9 mouse cellular contexts compared by ENCODE assay signal in genomic region chr10:116199035-116199434, GRCm38 (mm10).
A peak's percentile ranks its signal among the peaks of the same experiment; 100 is the strongest.
DNase-seq lines count a peak whose midpoint lies in the region; ATAC-seq and TF ChIP-seq lines count a peak whose summit lies in the region.
"Had no signal": no experiment of that assay in that cellular context is flagged by ENCODE, and none has a peak within 500 bp of the region (broad histone marks: within the 10 kb centered on the region; RNA-seq: fewer than 3 reads in every experiment).

No protein-coding gene starts in this region.

- H3K36me3 ChIP-seq in intestine, postnatal 0 days (ENCODE audit: control insufficient read depth, insufficient read depth), result no peaks in the 10 kb centered on the region
- no peaks in the 10 kb centered on the region for H3K36me3 ChIP-seq in intestine, embryonic 15.5 days
- H3K36me3 ChIP-seq: midbrain, embryonic 12.5 days had no signal

- H3K27me3 ChIP-seq in intestine, postnatal 0 days (replicated peaks; ENCODE audit: control insufficient read depth, insufficient read depth, low read length), result no peaks in the 10 kb centered on the region
- H3K27me3 ChIP-seq in intestine, embryonic 15.5 days (replicated peaks), result no peaks in the 10 kb centered on the region
- H3K27me3 ChIP-seq: midbrain, embryonic 12.5 days had no signal

- no peak overlapping the region for H3K9ac ChIP-seq in intestine, postnatal 0 days (ENCODE audit: low read depth, low read length)
- H3K9ac ChIP-seq in intestine, embryonic 15.5 days, result no peak overlapping the region
- H3K9ac ChIP-seq: midbrain, embryonic 12.5 days had no signal

- H3K4me2 ChIP-seq in intestine, postnatal 0 days (replicated peaks; ENCODE audit: low read depth), result no peak overlapping the region
- H3K4me2 ChIP-seq in intestine, embryonic 15.5 days (replicated peaks), result no peak overlapping the region
- H3K4me2 ChIP-seq: midbrain, embryonic 12.5 days had no signal

- no peaks in the 10 kb centered on the region for H3K9me3 ChIP-seq in intestine, postnatal 0 days (ENCODE audit: control insufficient read depth)
- no peaks in the 10 kb centered on the region for H3K9me3 ChIP-seq in intestine, embryonic 15.5 days
- H3K9me3 ChIP-seq: midbrain, embryonic 12.5 days had no signal

- intact Hi-C loops in gastrocnemius, postnatal 14 days (cut with DNase I; ENCODE audit: low total_unique reads), result loop anchor here (10.0 kb wide), 1 partner anchor 114 kb away; no protein-coding TSS in a partner anchor

- TF ChIP-seq CTCF in intestine, postnatal 0 days (IDR thresholded peaks at IDR 0.05; ENCODE audit: low read depth), result peak; percentile 83

- ATAC-seq in intestine, postnatal 0 days, result no peak
- ATAC-seq in intestine, embryonic 15.5 days, result no peak

- no peak overlapping the region for H3K4me3 ChIP-seq in intestine, postnatal 0 days (ENCODE audit: low read depth, low read length)
- H3K4me3 ChIP-seq in intestine, embryonic 15.5 days (replicated peaks), result no peak overlapping the region
- H3K4me3 ChIP-seq: midbrain, embryonic 12.5 days had no signal

- H3K4me1 ChIP-seq in intestine, postnatal 0 days (replicated peaks; ENCODE audit: control insufficient read depth, insufficient read depth, low read length), result no peaks in the 10 kb centered on the region
- H3K4me1 ChIP-seq in intestine, embryonic 15.5 days (replicated peaks), result no peaks in the 10 kb centered on the region; the same call in 1 of the 2 replicates
- H3K4me1 ChIP-seq: midbrain, embryonic 12.5 days had no signal

- no peak overlapping the region for H3K27ac ChIP-seq in intestine, postnatal 0 days (ENCODE audit: low read depth, low read length)
- no peak overlapping the region for H3K27ac ChIP-seq in intestine, embryonic 15.5 days
- H3K27ac ChIP-seq: midbrain, embryonic 12.5 days had no signal

- DNase-seq in CD4-positive helper T cell, adult 2 months (ENCODE audit: low read depth, low spot score), result peak; percentile 41
- DNase-seq in Muller cell, postnatal 12 days (ENCODE audit: inconsistent ontology term), result peak; percentile 61
- peak; percentile 49 for DNase-seq in hindlimb bud, embryonic 11.5 days (ENCODE audit: extremely low spot score, low read depth, low spot score)
- DNase-seq in gastrocnemius, postnatal 14 days, result no peak
- no peak for DNase-seq in spleen, postnatal 14 days (ENCODE audit: low spot score in 2 of 2)
- DNase-seq in testis, postnatal 14 days (ENCODE audit: low spot score), result no peak

- 23% methylated on average over 5 of the region's 5 CpGs for WGBS in intestine, postnatal 0 days
- WGBS in intestine, embryonic 15.5 days, result 27% methylated on average over 5 of the region's 5 CpGs

Comparison
In these comparisons a context has a peak if more than half of its experiments do, and no peak if none do; other contexts are left out.
1. DNase-seq: peak in CD4-positive helper T cell, adult 2 months (single experiment), Muller cell, postnatal 12 days (single experiment) and hindlimb bud, embryonic 11.5 days (single experiment); none in gastrocnemius, postnatal 14 days (single experiment), spleen, postnatal 14 days (0 of 2) and testis, postnatal 14 days (single experiment).